12 mouse cellular contexts compared by ENCODE assay signal in the genomic region with DNA sequence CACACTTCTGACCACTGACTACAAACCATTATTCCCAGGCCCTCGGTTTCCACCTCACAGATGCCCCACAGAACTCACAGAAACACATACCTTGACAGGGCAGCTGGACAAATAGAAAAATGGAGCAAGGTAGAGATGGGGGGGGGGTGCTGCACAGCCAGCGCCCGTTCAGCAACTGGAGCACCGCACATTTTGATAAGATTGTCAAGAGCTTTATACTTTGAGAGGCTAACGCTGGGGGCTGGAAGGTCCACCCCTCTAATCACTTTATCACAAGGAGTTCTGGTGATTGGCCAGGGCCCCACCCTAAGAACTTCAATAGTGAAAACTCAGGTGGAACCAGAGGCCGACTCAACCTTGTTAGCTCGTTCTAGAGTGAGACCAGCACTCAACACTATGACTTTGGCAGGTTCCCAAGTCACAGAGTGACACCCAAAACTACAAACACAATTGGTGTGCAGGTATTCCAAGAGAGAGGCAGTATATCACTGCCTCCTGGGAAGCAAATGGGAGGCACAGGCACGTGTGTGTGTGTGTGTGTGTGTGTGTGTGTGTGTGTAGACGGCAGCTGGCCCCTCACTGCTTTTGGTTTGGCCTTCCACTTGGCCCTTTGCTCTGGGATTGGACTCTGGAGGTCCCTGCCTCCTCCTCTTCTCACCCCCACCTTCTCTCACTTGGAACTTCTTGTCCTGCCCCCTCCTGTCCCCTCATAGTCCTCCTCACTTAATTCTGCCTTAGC. TPM values are rescaled to one million over a fixed set of nuclear protein-coding genes. Genes with fewer than 3 reads are reported as not detected.
DNase-seq lines count a peak whose midpoint lies in the region; ATAC-seq lines count a peak whose summit lies in the region.
"Had no signal": no experiment of that assay in that cellular context is flagged by ENCODE, and none has a peak within 500 bp of the region (broad histone marks: within the 10 kb centered on the region; RNA-seq: fewer than 3 reads in every experiment).

No protein-coding gene starts in this region.

- WGBS in forebrain, embryonic 14.5 days: 67% methylated on average over 9 of the region's 9 CpGs
- 78% methylated on average over 8 of the region's 9 CpGs for WGBS in forebrain, embryonic 12.5 days
- WGBS in neural tube, embryonic 13.5 days: 78% methylated on average over 9 of the region's 9 CpGs

- no peak overlapping the region for H3K4me3 ChIP-seq in forebrain, embryonic 14.5 days (ENCODE audit: low read depth, low read length)
- H3K4me3 ChIP-seq in forebrain, embryonic 12.5 days (replicated peaks): no peak overlapping the region
- H3K4me3 ChIP-seq in neural tube, embryonic 13.5 days: no peak overlapping the region
- H3K4me3 ChIP-seq: embryonic facial prominence, embryonic 12.5 days had no signal

- H3K36me3 ChIP-seq in forebrain, embryonic 14.5 days (ENCODE audit: control insufficient read depth, insufficient read depth, low read length): no peaks in the 10 kb centered on the region
- no peaks in the 10 kb centered on the region for H3K36me3 ChIP-seq in forebrain, embryonic 12.5 days (replicated peaks)
- peaks cover 10% of the 10 kb centered on the region; the same call in 1 of the 2 replicates for H3K36me3 ChIP-seq in neural tube, embryonic 13.5 days
- H3K36me3 ChIP-seq: embryonic facial prominence, embryonic 12.5 days had no signal

- peaks cover 11% of the 10 kb centered on the region; the same call in 1 of the 2 replicates for H3K4me1 ChIP-seq in forebrain, embryonic 14.5 days (ENCODE audit: control insufficient read depth, insufficient read depth, low read length)
- H3K4me1 ChIP-seq in forebrain, embryonic 12.5 days: peaks cover 9% of the 10 kb centered on the region; the same call in 1 of the 2 replicates
- H3K4me1 ChIP-seq in neural tube, embryonic 13.5 days (replicated peaks): peaks cover 29% of the 10 kb centered on the region

- DNase-seq in forebrain, embryonic 14.5 days (ENCODE audit: low spot score): peak; percentile 22
- DNase-seq in neural tube, embryonic 10.5 days (ENCODE audit: extremely low spot score, low spot score): no peak
- DNase-seq in lung, postnatal 4 days: peak; percentile 27 to 45
- DNase-seq in urinary bladder, adult 18-20 months (ENCODE audit: low spot score in 2 of 2): no peak
- no peak for DNase-seq in frontal cortex, postnatal 25 days (ENCODE audit: low spot score in 2 of 2)
- no peak for DNase-seq in right cerebral cortex, postnatal 25 days
- DNase-seq: adrenal gland, adult 8-10 months had no signal

- H3K27ac ChIP-seq in forebrain, embryonic 14.5 days (ENCODE audit: low read depth, low read length): 0 out of 2 replicates have a peak overlapping the region, but pooled peaks have one; percentile 48
- H3K27ac ChIP-seq in forebrain, embryonic 12.5 days: no peak overlapping the region; the same call in 1 of the 2 replicates
- H3K27ac ChIP-seq in neural tube, embryonic 13.5 days (replicated peaks): peak overlapping the region; percentile 49; the same call in 1 of the 2 replicates
- H3K27ac ChIP-seq: embryonic facial prominence, embryonic 12.5 days had no signal

- peak; percentile 19 for ATAC-seq in forebrain, embryonic 14.5 days
- ATAC-seq in forebrain, embryonic 12.5 days (ENCODE audit: low FRiP score): no peak
- no peak for ATAC-seq in neural tube, embryonic 13.5 days (ENCODE audit: low read depth)
- ATAC-seq: Patski had no signal

- H3K9ac ChIP-seq in forebrain, embryonic 14.5 days (ENCODE audit: low read length): no peak overlapping the region
- no peak overlapping the region for H3K9ac ChIP-seq in forebrain, embryonic 12.5 days
- H3K9ac ChIP-seq in neural tube, embryonic 13.5 days: no peak overlapping the region
- H3K9ac ChIP-seq: embryonic facial prominence, embryonic 12.5 days had no signal

- H3K27me3 ChIP-seq in forebrain, embryonic 14.5 days (replicated peaks; ENCODE audit: control insufficient read depth, insufficient read depth, low read length): no peaks in the 10 kb centered on the region
- H3K27me3 ChIP-seq in forebrain, embryonic 12.5 days: no peaks in the 10 kb centered on the region
- no peaks in the 10 kb centered on the region for H3K27me3 ChIP-seq in neural tube, embryonic 13.5 days
- H3K27me3 ChIP-seq: embryonic facial prominence, embryonic 12.5 days; Patski had no signal

- no peak overlapping the region for H3K4me2 ChIP-seq in forebrain, embryonic 14.5 days (ENCODE audit: low read length)
- no peak overlapping the region for H3K4me2 ChIP-seq in forebrain, embryonic 12.5 days
- no peak overlapping the region for H3K4me2 ChIP-seq in neural tube, embryonic 13.5 days
- H3K4me2 ChIP-seq: embryonic facial prominence, embryonic 12.5 days; heart, embryonic 11.5 days had no signal

- no peaks in the 10 kb centered on the region for H3K9me3 ChIP-seq in forebrain, embryonic 14.5 days (replicated peaks; ENCODE audit: control insufficient read depth, low read length)
- H3K9me3 ChIP-seq in forebrain, embryonic 12.5 days: no peaks in the 10 kb centered on the region
- no peaks in the 10 kb centered on the region for H3K9me3 ChIP-seq in neural tube, embryonic 13.5 days
- H3K9me3 ChIP-seq: embryonic facial prominence, embryonic 12.5 days had no signal

RNA-seq across cellular contexts. Expression of a gene that starts 24.0 kb away (rescaled TPM):
- 37.7 and 45.5 TPM in 2 replicates for polyA plus RNA-seq in forebrain, embryonic 14.5 days (2014; fragmentation: Nextera tagmentation; extraction: Ambion mirVana)
- polyA plus RNA-seq in forebrain, embryonic 12.5 days (2016; fragmentation: Nextera tagmentation; extraction: Ambion mirVana): 16.7 and 18.4 TPM in 2 replicates
- polyA plus RNA-seq in neural tube, embryonic 13.5 days (2015; fragmentation: Nextera tagmentation; extraction: Ambion mirVana): 44.2 and 50.6 TPM in 2 replicates

RNA-seq across cellular contexts. Expression of a gene that starts 45.5 kb away (rescaled TPM):
- 0.95 and 1.3 TPM in 2 replicates for polyA plus RNA-seq in forebrain, embryonic 14.5 days (2014; fragmentation: Nextera tagmentation; extraction: Ambion mirVana)
- 5.6 and 6.1 TPM in 2 replicates for polyA plus RNA-seq in forebrain, embryonic 12.5 days (2016; fragmentation: Nextera tagmentation; extraction: Ambion mirVana)
- 3.6 and 4.4 TPM in 2 replicates for polyA plus RNA-seq in neural tube, embryonic 13.5 days (2015; fragmentation: Nextera tagmentation; extraction: Ambion mirVana)

Comparison
In these comparisons a context has a peak if more than half of its experiments do, and no peak if none do; other contexts are left out.
1. DNase-seq: peak in forebrain, embryonic 14.5 days (single experiment) and lung, postnatal 4 days (2 of 2); none in neural tube, embryonic 10.5 days (single experiment), urinary bladder, adult 18-20 months (0 of 2), frontal cortex, postnatal 25 days (0 of 2) and right cerebral cortex, postnatal 25 days (single experiment).